Mouse (Mus musculus) T-helper 17 cell (primary cell): ENCODE data around the gene Pxdc1.

Source experiments
- in situ Hi-C, 2 experiments: fragments of 300-600 bp; cut with MboI, MseI; formaldehyde crosslinking; loops; 1 replicate in 1 of 2; 2 replicates in 1 of 2; pipeline ENCODE4 v1.15.1; 2025; ENCODE audit warnings: high pct_unique_total_duplicates in 2 of 2

Gene Pxdc1

GRCm38 (mm10) chr13:34602757-34603156 lies 50.5 kb downstream of the Pxdc1 start:
- in situ Hi-C loops = no loop called here

GRCm38 (mm10) chr13:34596797-34597196 lies 56.5 kb downstream of the Pxdc1 start:
- in situ Hi-C loops = no loop called here
